Mouse (Mus musculus) cortical plate, adult 2 months (tissue): Measurements from ENCODE around the gene Mcl1. TPM values are rescaled to one million over a fixed set of nuclear protein-coding genes. Genes with fewer than 3 reads are reported as not detected.

Source experiments
- H3K27ac ChIP-seq: fragments of 200-500 bp; 2 replicates; pipeline ENCODE4 v1.5.1; 2012; ENCODE audit warnings: low read length, control low read depth, inconsistent platforms; ENCODE audit not compliant: insufficient read depth
- H3K4me1 ChIP-seq: fragments of 200-500 bp; 2 replicates; pipeline ENCODE4 v1.6.1; 2011; ENCODE audit warnings: low read length; ENCODE audit not compliant: control insufficient read depth, insufficient read depth
- H3K4me3 ChIP-seq: fragments of 200-500 bp; 2 replicates; pipeline ENCODE4 v1.5.1; 2011; ENCODE audit warnings: mild to moderate bottlenecking, low read length, control low read depth; ENCODE audit not compliant: insufficient read depth
- CTCF ChIP-seq: fragments of 200-500 bp; IDR thresholded peaks from 2 replicates; pipeline ENCODE4 v1.5.1; 2011; ENCODE audit warnings: mild to moderate bottlenecking, control low read depth, low read length; ENCODE audit not compliant: insufficient read depth; ENCODE audit errors: extremely low read depth
- POLR2A ChIP-seq: fragments of 200-500 bp; IDR thresholded peaks from 2 replicates; pipeline ENCODE4 v1.6.1; 2011; ENCODE audit warnings: mild to moderate bottlenecking, low read length, control low read depth; ENCODE audit not compliant: insufficient read depth; ENCODE audit errors: extremely low read depth
- polyA plus RNA-seq: library from polyadenylated mRNA; depleted of rRNA; stranded (reverse); fragments of >200 nt; gene quantifications from 2 replicates; pipeline ENCODE4 v1.2.3, GENCODE M21; 2012

Gene Mcl1
- polyA plus RNA-seq, 1 experiment, result 39.5 TPM

DNA sequence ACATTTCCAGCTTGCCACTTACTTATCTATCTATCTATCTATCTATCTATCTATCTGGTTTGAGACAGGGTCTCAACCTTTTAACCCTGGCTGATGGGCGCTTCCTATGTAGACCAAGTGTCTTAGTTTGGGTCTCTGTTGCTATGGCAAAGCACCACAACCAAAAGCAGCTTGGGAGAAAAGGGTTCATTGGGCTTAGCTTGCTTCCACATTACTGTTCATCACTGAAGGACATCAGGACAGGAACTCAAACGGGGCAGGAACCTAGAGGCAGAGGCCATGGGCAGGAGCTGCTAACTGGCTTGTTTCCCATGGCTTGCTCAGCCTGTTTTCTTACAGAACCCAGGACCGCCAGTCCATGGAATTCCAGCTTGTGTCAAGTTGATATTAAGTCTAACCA, 1.5 kb upstream of the Mcl1 start:
- Histone ChIP-seq H3K4me3 (no peak overlapping the region), H3K27ac (no peak overlapping the region), H3K4me1 (peaks cover 8% of the 10 kb centered on the region; the same call in 1 of the 2 replicates)
- TF ChIP-seq CTCF (no peak), POLR2A (no peak)

GRCm38 (mm10) chr3:95657711-95658110, 877 bp upstream of the Mcl1 start:
- Histone ChIP-seq H3K27ac (no peak overlapping the region), H3K4me3 (peak overlapping the region; percentile 83; the same call in 1 of the 2 replicates), H3K4me1 (peaks cover 10% of the 10 kb centered on the region; the same call in 1 of the 2 replicates)
- TF ChIP-seq CTCF (no peak), POLR2A (no peak)

DNA sequence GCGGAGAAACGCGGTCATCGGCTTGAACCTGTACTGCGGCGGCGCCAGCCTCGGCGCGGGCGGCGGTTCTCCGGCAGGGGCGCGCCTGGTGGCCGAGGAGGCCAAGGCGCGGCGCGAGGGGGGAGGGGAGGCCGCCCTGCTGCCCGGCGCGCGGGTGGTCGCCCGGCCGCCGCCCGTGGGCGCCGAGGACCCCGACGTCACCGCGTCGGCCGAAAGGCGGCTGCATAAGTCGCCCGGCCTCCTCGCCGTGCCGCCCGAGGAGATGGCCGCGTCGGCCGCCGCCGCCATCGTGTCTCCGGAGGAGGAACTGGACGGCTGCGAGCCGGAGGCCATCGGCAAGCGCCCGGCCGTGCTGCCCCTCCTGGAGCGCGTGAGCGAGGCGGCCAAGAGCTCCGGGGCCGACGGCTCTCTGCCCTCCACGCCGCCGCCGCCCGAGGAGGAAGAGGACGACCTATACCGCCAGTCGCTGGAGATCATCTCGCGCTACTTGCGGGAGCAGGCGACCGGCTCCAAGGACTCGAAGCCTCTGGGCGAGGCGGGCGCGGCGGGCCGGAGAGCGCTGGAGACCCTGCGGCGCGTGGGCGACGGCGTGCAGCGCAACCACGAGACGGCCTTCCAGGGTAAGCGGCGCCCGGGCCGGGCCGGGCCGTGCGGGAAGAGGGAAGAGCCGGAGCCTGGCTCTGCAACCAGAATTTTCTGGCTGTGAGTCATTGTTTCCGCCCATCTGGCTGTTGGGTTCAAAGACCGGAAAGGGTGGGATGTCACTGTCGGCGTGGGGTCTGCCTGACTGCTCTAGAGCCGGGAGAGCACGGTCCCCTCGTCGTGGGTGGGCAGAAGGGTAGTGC, 502 bp downstream of the Mcl1 start:
- Histone ChIP-seq H3K4me1 (peaks cover 15% of the 10 kb centered on the region), H3K4me3 (peak overlapping the region; percentile 83), H3K27ac (peak overlapping the region; percentile 62)
- TF ChIP-seq POLR2A, result no peak
- TF ChIP-seq CTCF, result no peak

- H3K4me1 ChIP-seq, result peaks cover 15% of the 10 kb centered on the region
- H3K4me3 ChIP-seq, result peak overlapping the region; percentile 83
- no peak for TF ChIP-seq POLR2A
- TF ChIP-seq CTCF, result no peak
- peak overlapping the region; percentile 62; the same call in 1 of the 2 replicates for H3K27ac ChIP-seq
Measured at GRCm38 (mm10) chr3:95659948-95660347, 1.4 kb downstream of the Mcl1 start.

DNA sequence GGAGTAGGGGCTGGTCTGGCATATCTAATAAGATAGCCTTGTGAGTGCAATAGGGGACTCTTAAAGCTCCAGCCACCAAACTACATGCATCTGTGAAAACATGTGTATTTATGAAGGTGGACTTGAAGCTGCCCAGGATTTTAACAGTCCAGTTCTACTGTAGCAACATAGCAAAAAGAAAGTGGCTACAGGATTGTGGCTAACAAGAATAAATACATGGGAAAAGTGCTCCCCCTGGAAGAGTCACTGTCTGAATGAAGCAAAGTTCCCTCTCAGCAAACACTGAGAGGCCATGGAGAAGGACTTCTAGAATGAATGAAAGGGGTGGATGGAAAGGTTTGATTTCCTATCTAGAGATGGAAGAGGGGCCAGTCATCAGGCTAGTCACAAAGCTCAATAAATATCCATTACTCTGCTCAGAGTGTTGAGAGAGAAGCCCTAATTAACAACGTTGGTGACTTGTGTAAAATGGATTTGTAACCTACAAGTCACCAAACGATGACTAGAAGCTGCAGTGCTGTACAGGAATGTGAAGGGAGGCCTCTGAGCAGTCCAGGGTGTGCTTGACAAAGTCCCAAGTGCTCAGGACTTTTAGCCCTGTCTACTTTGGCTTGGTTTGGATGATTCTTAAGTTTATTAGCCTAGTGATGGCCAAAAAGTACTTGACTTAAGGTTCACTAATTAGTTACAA, 2.3 kb downstream of the Mcl1 start:
- H3K4me3 ChIP-seq, result peak overlapping the region; percentile 83; the same call in 1 of the 2 replicates
- H3K4me1 ChIP-seq, result peaks cover 15% of the 10 kb centered on the region
- no peak for TF ChIP-seq POLR2A
- no peak for TF ChIP-seq CTCF
- H3K27ac ChIP-seq, result no peak overlapping the region

- peaks cover 15% of the 10 kb centered on the region for H3K4me1 ChIP-seq
- no peak overlapping the region for H3K4me3 ChIP-seq
- no peak overlapping the region for H3K27ac ChIP-seq
- TF ChIP-seq CTCF (no peak), POLR2A (no peak)
Measured at GRCm38 (mm10) chr3:95661945-95662715, 3.5 kb downstream of the Mcl1 start.

GRCm38 (mm10) chr3:95662724-95663449, 4.3 kb downstream of the Mcl1 start:
- TF ChIP-seq POLR2A, result no peak
- no peak for TF ChIP-seq CTCF
- Histone ChIP-seq H3K4me1 (peaks cover 18% of the 10 kb centered on the region), H3K4me3 (no peak overlapping the region), H3K27ac (no peak overlapping the region)

- Histone ChIP-seq H3K27ac (no peak overlapping the region), H3K4me1 (peaks cover 18% of the 10 kb centered on the region), H3K4me3 (no peak overlapping the region)
- no peak for TF ChIP-seq CTCF
- TF ChIP-seq POLR2A, result no peak
Measured at GRCm38 (mm10) chr3:95663486-95663885, 4.9 kb downstream of the Mcl1 start.
